Mouse (Mus musculus) MEL (cell line): ENCODE results near the gene Dclk1.

Experiments used
- CTCF ChIP-seq, 3 experiments: IDR thresholded peaks in 2 of 3; conservative IDR thresholded peaks in 1 of 3; 2 replicates each; pipeline ENCODE4 v1.5.1; 2011 to 2012; ENCODE audit warnings: low read length in 3 of 3, low read depth in 2 of 3, mild to moderate bottlenecking in 2 of 3, improper control_type of control experiment in 1 of 3, inconsistent platforms in 1 of 3, mixed read lengths in 1 of 3, moderate library complexity in 1 of 3; ENCODE audit not compliant: control insufficient read depth in 1 of 3, insufficient read depth in 1 of 3, poor library complexity in 1 of 3, severe bottlenecking in 1 of 3
- EP300 ChIP-seq, 2 experiments: IDR thresholded peaks; 2 replicates each; pipeline ENCODE4 v1.6.1; 2011; ENCODE audit warnings: improper control_type of control experiment in 2 of 2, low read length in 2 of 2, low read depth in 1 of 2, mild to moderate bottlenecking in 1 of 2
- MEF2A ChIP-seq: IDR thresholded peaks from 2 replicates; pipeline ENCODE4 v1.6.1; 2014; ENCODE audit warnings: low read depth, mild to moderate bottlenecking, inconsistent platforms, low read length, improper control_type of control experiment; ENCODE audit not compliant: poor library complexity, insufficient replicate concordance, severe bottlenecking; ENCODE audit errors: extremely low read depth
- NELFE ChIP-seq: IDR thresholded peaks from 2 replicates; pipeline ENCODE4 v1.6.1; 2011; ENCODE audit warnings: low read depth, low read length, improper control_type of control experiment
- TBP ChIP-seq: IDR thresholded peaks from 2 replicates; pipeline ENCODE4 v1.8.0; 2011; ENCODE audit warnings: low read depth, low read length, improper control_type of control experiment
- TCF12 ChIP-seq: IDR thresholded peaks from 2 replicates; pipeline ENCODE4 v1.6.1; 2014; ENCODE audit warnings: low read depth, mild to moderate bottlenecking, inconsistent platforms, low read length, improper control_type of control experiment, moderate library complexity
- UBTF ChIP-seq: IDR thresholded peaks from 2 replicates; pipeline ENCODE4 v1.6.1; 2012; ENCODE audit warnings: low read depth, mild to moderate bottlenecking, inconsistent platforms, low read length, improper control_type of control experiment, moderate library complexity, borderline replicate concordance; ENCODE audit not compliant: insufficient read depth
- USF2 ChIP-seq, 2 experiments: IDR thresholded peaks; 2 replicates each; pipeline ENCODE4 v1.6.1; 2011 to 2012; ENCODE audit warnings: improper control_type of control experiment in 2 of 2, low read length in 2 of 2, borderline replicate concordance in 1 of 2, inconsistent platforms in 1 of 2, low read depth in 1 of 2, mild to moderate bottlenecking in 1 of 2; ENCODE audit not compliant: insufficient read depth in 1 of 2
- ZC3H11A ChIP-seq: IDR thresholded peaks from 2 replicates; pipeline ENCODE4 v1.6.1; 2012; ENCODE audit warnings: low read depth, mild to moderate bottlenecking, inconsistent platforms, low read length, improper control_type of control experiment

DNA sequence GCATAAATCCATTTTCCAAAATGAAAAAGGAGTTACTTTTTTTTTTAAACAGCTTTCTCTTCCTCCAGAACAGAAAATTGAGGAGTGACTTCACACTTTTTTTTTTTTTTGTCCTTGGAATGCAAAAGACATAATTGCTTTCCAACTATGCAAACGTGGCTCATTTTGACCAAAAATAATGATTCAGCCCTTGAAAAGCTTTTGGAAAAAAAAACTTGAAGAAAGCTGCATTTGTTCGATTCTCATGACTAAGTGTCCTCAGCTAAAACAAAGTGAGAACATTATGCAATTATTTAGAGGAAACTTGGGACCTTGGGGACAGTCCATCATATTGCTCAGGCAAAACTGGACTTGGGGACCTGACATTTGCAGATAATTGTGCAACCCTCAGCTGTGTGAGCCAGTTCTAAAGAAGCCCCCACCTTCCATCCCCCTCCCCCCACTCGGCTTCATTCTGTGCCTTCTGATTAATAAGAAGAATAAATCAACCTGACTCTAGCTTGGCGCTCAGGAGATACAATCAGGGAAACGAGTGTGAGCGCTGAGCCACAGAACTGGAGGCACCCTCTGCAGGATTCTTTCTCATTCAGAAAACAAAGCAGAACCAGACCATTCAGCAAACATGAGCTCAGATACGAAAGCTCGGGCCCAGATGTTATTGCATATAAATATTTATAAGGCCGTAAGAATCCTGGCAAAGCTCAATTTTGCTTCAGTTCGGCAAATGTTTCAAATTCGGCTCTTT is 329.6 kb downstream of the Dclk1 start:
- TF ChIP-seq NELFE = no peak
- TF ChIP-seq CTCF (IDR thresholded peaks at IDR 0.05 in 2 of 3, conservative IDR thresholded peaks at IDR 0.05 in 1 of 3; ENCODE audit: control insufficient read depth in 1 of 3, insufficient read depth in 1 of 3, low read depth in 2 of 3, low read length in 3 of 3, poor library complexity in 1 of 3, severe bottlenecking in 1 of 3) = no peak
- TF ChIP-seq TCF12 = no peak
- TF ChIP-seq MEF2A = no peak
- TF ChIP-seq UBTF = no peak
- no peak for TF ChIP-seq USF2 (IDR thresholded peaks at IDR 0.05; ENCODE audit: borderline replicate concordance in 1 of 2, insufficient read depth in 1 of 2, low read depth in 1 of 2, low read length in 2 of 2)
- no peak for TF ChIP-seq EP300 (IDR thresholded peaks at IDR 0.05; ENCODE audit: low read depth in 1 of 2, low read length in 2 of 2)
- TF ChIP-seq ZC3H11A = no peak
- TF ChIP-seq TBP = no peak
